Mouse (Mus musculus) stomach, postnatal 0 days (tissue): Measurements from ENCODE around the gene Mfsd14b. TPM values are rescaled to one million over a fixed set of nuclear protein-coding genes. Genes with fewer than 3 reads are reported as not detected.

Experiments
- ATAC-seq: fragments of 200-750 bp; cut with Nextera tagmentation; 2 replicates; pipeline ENCODE4 v1.8.0; 2017; ENCODE audit not compliant: low FRiP score, low TSS enrichment
- DNase-seq: peaks from one replicate; pipeline ENCODE4 v3.0.0-alpha.2; 2016; ENCODE audit warnings: low spot score
- H3K27ac ChIP-seq: fragments of 300-500 bp; sonication (generic); replicated peaks from 2 replicates; pipeline ENCODE4 v1.5.1; 2014; ENCODE audit warnings: mild to moderate bottlenecking, control low read depth
- H3K27me3 ChIP-seq: fragments of 300-500 bp; sonication (generic); 2 replicates; pipeline ENCODE4 v1.6.1; 2014; ENCODE audit warnings: low read length; ENCODE audit not compliant: control insufficient read depth, insufficient read depth
- H3K36me3 ChIP-seq: fragments of 300-500 bp; sonication (generic); 2 replicates; pipeline ENCODE4 v1.6.1; 2014; ENCODE audit warnings: low read length, mixed read lengths; ENCODE audit not compliant: control insufficient read depth, insufficient read depth
- H3K4me1 ChIP-seq: fragments of 300-500 bp; sonication (generic); replicated peaks from 2 replicates; pipeline ENCODE4 v1.6.1; 2014; ENCODE audit warnings: antibody characterized with exemption; ENCODE audit not compliant: control insufficient read depth, insufficient read depth
- H3K4me2 ChIP-seq: fragments of 300-500 bp; sonication (generic); replicated peaks from 2 replicates; pipeline ENCODE4 v1.6.1; 2014; ENCODE audit warnings: low read depth, mild to moderate bottlenecking, control low read depth, moderate library complexity
- H3K4me3 ChIP-seq: fragments of 300-500 bp; sonication (generic); 2 replicates; pipeline ENCODE4 v1.5.1; 2014; ENCODE audit warnings: low read depth, low read length, control low read depth
- H3K9ac ChIP-seq: fragments of 300-500 bp; sonication (generic); 2 replicates; pipeline ENCODE4 v1.6.1; 2014; ENCODE audit warnings: mild to moderate bottlenecking, low read length, control low read depth, mixed read lengths
- H3K9me3 ChIP-seq: fragments of 300-500 bp; sonication (generic); 2 replicates; pipeline ENCODE4 v1.6.1; 2016; ENCODE audit warnings: low read length; ENCODE audit not compliant: control insufficient read depth
- CTCF ChIP-seq: IDR thresholded peaks from 2 replicates; pipeline ENCODE4 v1.5.1; 2016; ENCODE audit warnings: antibody characterized with exemption, low read depth, mild to moderate bottlenecking, moderate library complexity
- EP300 ChIP-seq: optimal IDR thresholded peaks from 2 replicates; pipeline ENCODE3; 2016; ENCODE audit warnings: antibody characterized with exemption
- WGBS: fragments of 180-500 bp; shearing (Covaris S2); extraction: QIAGEN DNeasy Blood & Tissue Kit; methylation state at CpG from one replicate; pipeline ENCODE4 v1.1.7; 2014; 5-methylcytosine and 5-hydroxymethylcytosine counted together
- polyA plus RNA-seq: library from polyadenylated mRNA; unstranded; fragments of >200 nt; fragmentation: Nextera tagmentation; extraction: Ambion mirVana; gene quantifications from 2 replicates; pipeline ENCODE4 v1.2.1, GENCODE M21; 2015

Mfsd14b gene
- 36.6 TPM in 2 replicates for polyA plus RNA-seq

DNA sequence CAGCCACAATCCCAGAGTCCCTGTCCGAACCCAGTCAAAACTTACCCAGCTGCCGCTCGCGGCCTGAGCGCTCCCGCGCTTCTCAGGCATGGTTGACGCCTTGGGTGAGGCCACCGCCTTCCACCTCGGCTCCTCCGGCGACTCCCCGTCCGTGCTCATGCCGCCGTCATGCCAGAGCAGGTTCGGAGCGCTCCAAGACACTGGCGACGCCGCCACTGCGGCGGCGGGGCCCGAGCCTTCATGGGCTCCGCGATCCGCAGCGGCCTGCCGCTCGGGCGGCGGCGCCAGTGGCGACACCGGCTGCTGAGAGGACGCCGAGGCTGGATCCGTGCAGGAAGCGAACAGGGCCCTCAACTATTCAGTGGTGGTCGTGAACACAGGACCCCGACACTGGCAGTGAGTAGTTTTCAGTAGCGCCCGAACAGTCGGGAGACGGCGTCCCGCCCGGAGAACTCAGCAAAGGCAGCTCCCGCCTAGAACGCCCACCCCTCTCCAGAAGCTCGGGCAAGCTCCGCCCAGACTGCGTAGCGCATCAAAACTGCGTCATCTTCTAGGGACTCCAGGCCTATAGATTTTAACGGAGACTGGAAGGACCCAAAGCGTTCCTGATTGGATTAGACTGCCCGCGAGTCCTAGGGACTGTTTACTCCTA is at the start of gene Mfsd14b:
TSS of gene Mfsd14b (minus strand) at position 517 of the 652 bp plus-strand sequence.
- Histone ChIP-seq H3K4me3 (peak within 1 kb of the TSS; percentile 91), H3K27ac (peak within 1 kb of the TSS; percentile 96), H3K4me1 (no peaks in the 10 kb centered on the region), H3K36me3 (no peaks in the 10 kb centered on the region), H3K4me2 (peak within 1 kb of the TSS; percentile 68), H3K27me3 (no peaks in the 10 kb centered on the region), H3K9me3 (no peaks in the 10 kb centered on the region), H3K9ac (peak within 1 kb of the TSS; percentile 90)
- TF ChIP-seq CTCF (no peak), EP300 (no peak)
- ATAC-seq (peak; percentile 100), DNase-seq (peak; percentile 93)
- WGBS = under 1% methylated on average over 60 of the region's 60 CpGs

GRCm38 (mm10) chr13:65149940-65150339 is 37.2 kb upstream of the Mfsd14b start, which contains the start of gene Olfr466:
Gene Olfr466, plus strand, starts transcription at chr13:65150240.
- Histone ChIP-seq H3K9ac (no peak within 1 kb of the TSS), H3K36me3 (no peaks in the 10 kb centered on the region), H3K4me2 (no peak within 1 kb of the TSS), H3K27me3 (no peaks in the 10 kb centered on the region), H3K9me3 (no peaks in the 10 kb centered on the region), H3K4me3 (no peak within 1 kb of the TSS), H3K4me1 (no peaks in the 10 kb centered on the region), H3K27ac (no peak within 1 kb of the TSS)
- TF ChIP-seq EP300 = no peak
- TF ChIP-seq CTCF = no peak
- WGBS = 57% methylated on average over 1 of the region's 1 CpGs
- no peak for ATAC-seq
- DNase-seq = no peak

- whole genome bisulfite sequencing = 77% methylated on average over 4 of the region's 4 CpGs
- Histone ChIP-seq H3K4me2 (no peak within 1 kb of the TSS), H3K9ac (no peak within 1 kb of the TSS), H3K36me3 (no peaks in the 10 kb centered on the region), H3K27ac (no peak within 1 kb of the TSS), H3K9me3 (no peaks in the 10 kb centered on the region), H3K4me1 (no peaks in the 10 kb centered on the region), H3K4me3 (no peak within 1 kb of the TSS), H3K27me3 (no peaks in the 10 kb centered on the region)
- no peak for DNase-seq
- no peak for ATAC-seq
- TF ChIP-seq EP300 (no peak), CTCF (no peak)
Observed at GRCm38 (mm10) chr13:65137789-65138188, 25.0 kb upstream of the Mfsd14b start, which contains the start of gene Olfr465-ps1. Gene Olfr465-ps1, plus strand, starts transcription at chr13:65138089.

DNA sequence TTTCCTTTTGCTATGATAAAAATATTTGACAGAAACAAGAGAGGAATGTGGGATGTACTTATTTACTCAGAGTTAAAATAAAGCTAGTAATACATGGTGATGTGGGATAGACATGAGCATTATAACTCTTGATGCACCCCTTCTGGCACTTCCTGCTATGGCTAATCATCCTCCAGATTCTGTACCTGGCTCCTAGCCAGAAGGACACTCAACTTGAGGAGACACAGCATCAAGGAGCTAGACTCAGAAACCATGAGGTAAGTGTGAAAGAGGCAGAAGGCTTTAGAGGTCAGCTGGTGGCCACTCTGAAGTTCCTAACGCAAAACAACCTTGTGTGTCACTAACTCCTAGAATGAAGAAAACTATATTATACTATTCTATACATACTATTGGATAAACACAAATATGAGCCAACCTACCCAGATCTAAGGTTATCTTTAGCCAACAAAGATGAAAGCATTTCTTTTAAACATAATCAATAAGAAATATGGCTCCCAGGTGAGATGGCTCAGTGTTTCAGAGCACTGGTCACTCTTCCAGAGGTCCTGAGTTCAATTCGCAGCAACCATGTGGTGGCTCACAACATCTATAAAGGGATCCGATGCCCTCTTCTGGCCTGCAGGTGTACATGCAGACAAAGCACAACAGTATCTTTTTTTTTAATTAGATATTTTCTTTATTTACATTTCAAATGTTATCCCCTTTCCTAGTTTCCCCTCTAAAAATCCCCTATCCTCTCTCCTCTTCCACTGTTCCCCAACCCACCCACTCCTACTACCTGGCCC is 14.5 kb upstream of the Mfsd14b start:
- Histone ChIP-seq H3K9me3 (no peaks in the 10 kb centered on the region), H3K4me1 (no peaks in the 10 kb centered on the region), H3K36me3 (no peaks in the 10 kb centered on the region), H3K27me3 (no peaks in the 10 kb centered on the region), H3K27ac (no peak overlapping the region), H3K9ac (no peak overlapping the region), H3K4me2 (no peak overlapping the region), H3K4me3 (no peak overlapping the region)
- DNase-seq (no peak), ATAC-seq (no peak)
- WGBS = 60% methylated on average over 3 of the region's 3 CpGs
- TF ChIP-seq EP300 (no peak), CTCF (peak; percentile 44)

- H3K4me1 ChIP-seq = no peaks in the 10 kb centered on the region
- H3K9me3 ChIP-seq = no peaks in the 10 kb centered on the region
- H3K4me2 ChIP-seq = no peak overlapping the region
- no peak for ATAC-seq
- no peaks in the 10 kb centered on the region for H3K36me3 ChIP-seq
- WGBS = 74% methylated on average over 1 of the region's 1 CpGs
- H3K27ac ChIP-seq = no peak overlapping the region
- no peak for TF ChIP-seq CTCF
- TF ChIP-seq EP300 = no peak
- no peak overlapping the region for H3K9ac ChIP-seq
- no peaks in the 10 kb centered on the region for H3K27me3 ChIP-seq
- DNase-seq = no peak
- no peak overlapping the region for H3K4me3 ChIP-seq
Observed at GRCm38 (mm10) chr13:65122111-65122510, 9.3 kb upstream of the Mfsd14b start.

- ATAC-seq (no peak), DNase-seq (no peak)
- Histone ChIP-seq H3K4me1 (no peaks in the 10 kb centered on the region), H3K4me3 (no peak overlapping the region), H3K9me3 (no peaks in the 10 kb centered on the region), H3K27me3 (no peaks in the 10 kb centered on the region), H3K27ac (no peak overlapping the region), H3K36me3 (no peaks in the 10 kb centered on the region), H3K4me2 (no peak overlapping the region), H3K9ac (no peak overlapping the region)
- TF ChIP-seq CTCF (no peak), EP300 (no peak)
- WGBS = 57% methylated on average over 3 of the region's 3 CpGs
Observed at GRCm38 (mm10) chr13:65120984-65121383, 8.2 kb upstream of the Mfsd14b start.
